Mouse (Mus musculus): Measurements from ENCODE around the gene Otulin. TPM values are rescaled to one million over a fixed set of nuclear protein-coding genes. Genes with fewer than 3 reads are reported as not detected.

Gene Otulin
- polyA plus RNA-seq, 2 experiments, result 14.6 to 24.1 TPM

GRCm38 (mm10) chr15:27585466-27586092 lies 44.9 kb downstream of the Otulin start:
- WGBS (ENCODE audit: insufficient replicate concordance), result 59% methylated on average over 4 of the region's 4 CpGs
- Histone ChIP-seq H3K27me3 (ENCODE audit: control insufficient read depth, insufficient read depth, low read length) (no peaks in the 10 kb centered on the region), H3K4me3 (ENCODE audit: insufficient read depth in 1 of 2, low read depth in 2 of 2, low read length in 2 of 2) (no peak overlapping the region), H3K9me3 (ENCODE audit: control insufficient read depth, low read length) (no peaks in the 10 kb centered on the region), H3K27ac (no peak overlapping the region), H3K36me3 (replicated peaks; ENCODE audit: control insufficient read depth, insufficient read depth, low read depth) (peaks cover 11% of the 10 kb centered on the region), H3K4me1 (replicated peaks; ENCODE audit: control insufficient read depth in 2 of 2, insufficient read depth in 2 of 2, low read length in 1 of 2) (no peaks in the 10 kb centered on the region), H3K4me2 (ENCODE audit: low read depth) (no peak overlapping the region), H3K9ac (replicated peaks) (no peak overlapping the region)
- TF ChIP-seq EP300 (IDR thresholded peaks at IDR 0.05; ENCODE audit: low read depth), result no peak
- TF ChIP-seq CTCF (IDR thresholded peaks at IDR 0.05; ENCODE audit: low read depth), result no peak
- DNase-seq (ENCODE audit: low read depth in 3 of 3, low spot score in 3 of 3) (no peak), ATAC-seq (ENCODE audit: insufficient read depth) (no peak)

DNA sequence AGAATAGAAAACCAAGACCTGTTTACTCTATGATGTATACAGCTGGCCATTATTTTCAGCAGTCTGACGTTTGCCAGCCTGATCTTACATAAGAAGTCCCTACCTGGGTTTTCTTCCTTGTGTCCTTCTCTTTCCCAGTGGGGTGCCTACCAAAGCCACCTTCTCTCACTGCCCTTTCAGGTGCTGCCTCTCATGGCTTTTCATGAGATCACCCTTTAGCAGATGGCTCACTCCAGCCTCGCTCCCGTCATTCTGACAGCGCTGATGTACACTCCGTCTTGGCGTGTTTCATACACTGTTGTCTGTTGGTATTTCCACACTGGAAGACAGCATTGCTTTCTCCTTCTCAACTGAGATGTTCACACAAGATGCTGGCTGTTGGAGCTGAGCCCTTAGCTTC lies 46.9 kb downstream of the Otulin start:
- H3K36me3 ChIP-seq (replicated peaks; ENCODE audit: control insufficient read depth, insufficient read depth, low read depth), result peaks cover 3% of the 10 kb centered on the region; the same call in 1 of the 2 replicates

DNA sequence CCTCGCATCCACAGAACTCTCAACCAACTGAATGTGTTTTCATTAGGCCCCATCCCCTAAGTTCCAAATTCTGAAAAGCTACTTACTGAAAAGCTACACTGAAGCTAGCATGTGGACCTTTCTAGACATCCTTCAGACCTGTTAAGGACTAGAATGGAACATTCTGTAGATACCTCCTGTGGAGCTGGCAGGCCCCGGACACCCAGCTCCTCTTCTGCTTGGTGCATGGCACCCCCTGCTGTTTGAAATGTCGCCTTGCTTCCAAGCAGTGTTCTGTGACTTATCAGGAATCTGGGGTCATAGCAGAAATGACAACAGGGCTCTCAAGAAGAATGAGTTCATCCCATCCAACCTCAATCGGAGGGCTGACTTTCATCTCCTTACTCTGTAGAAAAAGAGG lies 47.5 kb downstream of the Otulin start:
- H3K36me3 ChIP-seq (replicated peaks; ENCODE audit: control insufficient read depth, insufficient read depth, low read depth), result peaks cover 3% of the 10 kb centered on the region; the same call in 1 of the 2 replicates
- ATAC-seq (ENCODE audit: insufficient read depth), result no peak
- H3K4me2 ChIP-seq (ENCODE audit: low read depth), result no peak overlapping the region
- TF ChIP-seq CTCF (IDR thresholded peaks at IDR 0.05; ENCODE audit: low read depth) (peak; percentile 82), EP300 (IDR thresholded peaks at IDR 0.05; ENCODE audit: low read depth) (no peak)
- WGBS (ENCODE audit: insufficient replicate concordance), result 69% methylated on average over 4 of the region's 4 CpGs
- peak in 2 of 3 experiments; percentile 14 to 17 for DNase-seq (ENCODE audit: low read depth in 3 of 3, low spot score in 3 of 3)
- no peaks in the 10 kb centered on the region for H3K4me1 ChIP-seq (replicated peaks; ENCODE audit: control insufficient read depth in 2 of 2, insufficient read depth in 2 of 2, low read length in 1 of 2)
- no peak overlapping the region for H3K27ac ChIP-seq
- H3K4me3 ChIP-seq (ENCODE audit: insufficient read depth in 1 of 2, low read depth in 2 of 2, low read length in 2 of 2), result no peak overlapping the region
- H3K9me3 ChIP-seq (ENCODE audit: control insufficient read depth, low read length), result no peaks in the 10 kb centered on the region
- H3K9ac ChIP-seq (replicated peaks), result no peak overlapping the region
- no peaks in the 10 kb centered on the region for H3K27me3 ChIP-seq (ENCODE audit: control insufficient read depth, insufficient read depth, low read length)

More for the DNA sequence above, 46.9 kb downstream of the Otulin start:
- no peak for TF ChIP-seq CTCF (IDR thresholded peaks at IDR 0.05; ENCODE audit: low read depth)
- no peak for TF ChIP-seq EP300 (IDR thresholded peaks at IDR 0.05; ENCODE audit: low read depth)
- H3K27me3 ChIP-seq (ENCODE audit: control insufficient read depth, insufficient read depth, low read length), result no peaks in the 10 kb centered on the region
- H3K4me3 ChIP-seq (ENCODE audit: insufficient read depth in 1 of 2, low read depth in 2 of 2, low read length in 2 of 2), result no peak overlapping the region
- no peak overlapping the region for H3K9ac ChIP-seq (replicated peaks)
- no peak for DNase-seq (ENCODE audit: low read depth in 3 of 3, low spot score in 3 of 3)
- no peaks in the 10 kb centered on the region for H3K9me3 ChIP-seq (ENCODE audit: control insufficient read depth, low read length)
- no peak overlapping the region for H3K27ac ChIP-seq
- 86% methylated on average over 6 of the region's 6 CpGs for WGBS (ENCODE audit: insufficient replicate concordance)
- no peak for ATAC-seq (ENCODE audit: insufficient read depth)
- no peak overlapping the region for H3K4me2 ChIP-seq (ENCODE audit: low read depth)
- H3K4me1 ChIP-seq (replicated peaks; ENCODE audit: control insufficient read depth in 2 of 2, insufficient read depth in 2 of 2, low read length in 1 of 2), result no peaks in the 10 kb centered on the region

DNA sequence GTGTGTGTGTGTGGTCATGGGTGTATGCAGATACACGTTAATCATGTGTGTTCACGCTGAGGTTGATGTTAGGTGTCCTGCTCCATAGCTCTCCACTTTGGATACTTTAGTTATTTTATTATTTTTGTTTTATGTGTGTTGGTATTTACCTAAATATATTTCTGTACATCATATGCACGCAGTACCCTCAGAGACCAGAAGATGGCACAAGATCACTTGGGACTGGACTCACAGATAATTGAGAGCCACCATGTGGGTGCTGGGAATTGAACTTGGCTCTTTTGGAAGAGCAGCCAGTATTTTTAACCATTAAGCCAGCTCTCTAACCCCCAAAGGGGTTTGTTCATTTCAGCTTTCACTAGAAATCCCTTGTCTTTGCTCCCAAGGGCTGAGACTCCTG lies 48.1 kb downstream of the Otulin start:
- H3K27me3 ChIP-seq (ENCODE audit: control insufficient read depth, insufficient read depth, low read length), result no peaks in the 10 kb centered on the region
- TF ChIP-seq CTCF (IDR thresholded peaks at IDR 0.05; ENCODE audit: low read depth) (peak; percentile 66), EP300 (IDR thresholded peaks at IDR 0.05; ENCODE audit: low read depth) (no peak)
- 83% methylated on average over 3 of the region's 3 CpGs for WGBS (ENCODE audit: insufficient replicate concordance)
- H3K4me2 ChIP-seq (ENCODE audit: low read depth), result no peak overlapping the region
- no peak overlapping the region for H3K4me3 ChIP-seq (ENCODE audit: insufficient read depth in 1 of 2, low read depth in 2 of 2, low read length in 2 of 2)
- H3K27ac ChIP-seq, result no peak overlapping the region
- no peaks in the 10 kb centered on the region for H3K4me1 ChIP-seq (replicated peaks; ENCODE audit: control insufficient read depth in 2 of 2, insufficient read depth in 2 of 2, low read length in 1 of 2)
- no peaks in the 10 kb centered on the region for H3K9me3 ChIP-seq (ENCODE audit: control insufficient read depth, low read length)
- peaks cover 3% of the 10 kb centered on the region; the same call in 1 of the 2 replicates for H3K36me3 ChIP-seq (replicated peaks; ENCODE audit: control insufficient read depth, insufficient read depth, low read depth)
- ATAC-seq (ENCODE audit: insufficient read depth) (no peak), DNase-seq (ENCODE audit: low read depth in 3 of 3, low spot score in 3 of 3) (peak in 2 of 3 experiments; percentile 10 to 34)
- no peak overlapping the region for H3K9ac ChIP-seq (replicated peaks)

DNA sequence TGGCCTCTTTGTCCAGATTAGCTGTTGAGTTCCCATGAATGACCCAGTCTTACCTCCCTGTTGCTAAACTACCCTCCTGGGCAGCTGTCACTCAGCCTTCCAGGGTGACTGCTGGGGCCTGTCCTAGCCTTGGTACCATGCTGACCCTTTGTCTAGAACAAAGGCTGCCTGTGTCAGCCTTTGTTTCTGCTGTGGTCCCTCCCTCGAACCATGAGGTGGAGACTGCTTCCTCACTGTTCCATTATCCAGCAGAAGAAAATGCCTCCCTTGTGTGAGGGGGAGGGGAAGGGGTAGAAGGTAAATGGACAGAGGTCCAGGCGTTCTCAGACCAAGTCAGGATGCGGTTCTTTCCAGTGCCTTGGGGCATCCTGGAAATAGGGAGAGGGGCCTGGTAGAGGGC lies 48.9 kb downstream of the Otulin start:
- Histone ChIP-seq H3K36me3 (replicated peaks; ENCODE audit: control insufficient read depth, insufficient read depth, low read depth) (peaks cover 3% of the 10 kb centered on the region; the same call in 1 of the 2 replicates), H3K4me1 (replicated peaks; ENCODE audit: control insufficient read depth in 2 of 2, insufficient read depth in 2 of 2, low read length in 1 of 2) (no peaks in the 10 kb centered on the region), H3K27ac (no peak overlapping the region), H3K9me3 (ENCODE audit: control insufficient read depth, low read length) (no peaks in the 10 kb centered on the region), H3K4me3 (ENCODE audit: insufficient read depth in 1 of 2, low read depth in 2 of 2, low read length in 2 of 2) (no peak overlapping the region), H3K4me2 (ENCODE audit: low read depth) (no peak overlapping the region), H3K9ac (replicated peaks) (no peak overlapping the region), H3K27me3 (ENCODE audit: control insufficient read depth, insufficient read depth, low read length) (no peaks in the 10 kb centered on the region)
- TF ChIP-seq CTCF (IDR thresholded peaks at IDR 0.05; ENCODE audit: low read depth) (no peak), EP300 (IDR thresholded peaks at IDR 0.05; ENCODE audit: low read depth) (no peak)
- no peak for DNase-seq (ENCODE audit: low read depth in 3 of 3, low spot score in 3 of 3)
- WGBS (ENCODE audit: insufficient replicate concordance), result 77% methylated on average over 3 of the region's 3 CpGs
- ATAC-seq (ENCODE audit: insufficient read depth), result no peak

Measured in liver, embryonic 14.5 days (tissue).